Mouse (Mus musculus) left cerebral cortex, postnatal 14 days (tissue): ENCODE measurements around the gene Ccdc88b. TPM values are rescaled to one million over a fixed set of nuclear protein-coding genes. Genes with fewer than 3 reads are reported as not detected.
A peak's percentile ranks its signal among the peaks of the same experiment; 100 is the strongest.

ENCODE experiments used
- DNase-seq, 2 experiments: peaks; one replicate each; pipeline ENCODE4 v3.0.0; 2021 to 2022; ENCODE audit warnings: low spot score in 2 of 2, mixed read lengths in 1 of 2
- intact Hi-C: fragments of 180-260 bp; cut with DNase I; formaldehyde crosslinking; loops from one replicate; pipeline ENCODE4 v1.15.1; 2025
- total RNA-seq, 2 experiments: library from RNA; stranded (reverse); gene quantifications; 2 replicates each; pipeline ENCODE4 v1.2.3; 2021

Gene Ccdc88b
- total RNA-seq, 2 experiments from 2014 or later = 2.6 to 3.4 TPM

GRCm38 (mm10) chr19:6859971-6860370 is 2.0 kb upstream of the Ccdc88b start:
- DNase-seq = no peak
- intact Hi-C loops = loop anchor here (5.0 kb wide), 2 partner anchors 47 to 368 kb away; partner anchors contain the start of gene Trmt112

GRCm38 (mm10) chr19:6859032-6859651 is 1.1 kb upstream of the Ccdc88b start:
- intact Hi-C loops = loop anchor here (5.0 kb wide), 2 partner anchors 48 to 367 kb away; partner anchors contain the start of gene Trmt112
- no peak for DNase-seq

GRCm38 (mm10) chr19:6857391-6858005 is 513 bp downstream of the Ccdc88b start:
- DNase-seq = no peak
- intact Hi-C loops = loop anchor here (5.0 kb wide), 2 partner anchors 50 to 365 kb away; partner anchors contain the start of gene Trmt112

- no peak for DNase-seq
- intact Hi-C loops = loop anchor here (5.0 kb wide), 2 partner anchors 50 to 365 kb away; partner anchors contain the start of gene Trmt112
Observed at GRCm38 (mm10) chr19:6857003-6857360, 1.0 kb downstream of the Ccdc88b start.

- intact Hi-C loops = loop anchor here (5.0 kb wide), 2 partner anchors 51 to 364 kb away; partner anchors contain the start of gene Trmt112
- peak; percentile 78 to 85 for DNase-seq
Observed at GRCm38 (mm10) chr19:6856281-6857002, 1.6 kb downstream of the Ccdc88b start.

GRCm38 (mm10) chr19:6855225-6856031 is 2.6 kb downstream of the Ccdc88b start:
- intact Hi-C loops = loop anchor here (5.0 kb wide), 2 partner anchors 52 to 363 kb away; partner anchors contain the start of gene Trmt112
- DNase-seq = no peak

GRCm38 (mm10) chr19:6854658-6855057 is 3.4 kb downstream of the Ccdc88b start:
- intact Hi-C loops = loop anchor here (5.0 kb wide), 2 partner anchors 53 to 362 kb away; partner anchors contain the start of gene Trmt112
- no peak for DNase-seq

GRCm38 (mm10) chr19:6853903-6854302 is 4.1 kb downstream of the Ccdc88b start:
- DNase-seq = no peak
- intact Hi-C loops = no loop called here

GRCm38 (mm10) chr19:6852393-6853305 is 5.4 kb downstream of the Ccdc88b start:
- DNase-seq = no peak
- intact Hi-C loops = no loop called here

GRCm38 (mm10) chr19:6851497-6851896 is 6.5 kb downstream of the Ccdc88b start:
- intact Hi-C loops = no loop called here
- DNase-seq = no peak

- no peak for DNase-seq
- intact Hi-C loops = no loop called here
Observed at GRCm38 (mm10) chr19:6849506-6850068, 8.4 kb downstream of the Ccdc88b start.

- intact Hi-C loops = no loop called here
- no peak for DNase-seq
Observed at GRCm38 (mm10) chr19:6847841-6848517, 10.0 kb downstream of the Ccdc88b start.

- DNase-seq = no peak
- intact Hi-C loops = no loop called here
Observed at GRCm38 (mm10) chr19:6846050-6846449, 12.0 kb downstream of the Ccdc88b start.

GRCm38 (mm10) chr19:6842353-6842752 is 15.7 kb downstream of the Ccdc88b start:
- intact Hi-C loops = no loop called here
- DNase-seq = no peak

- no peak for DNase-seq
- intact Hi-C loops = no loop called here
Observed at GRCm38 (mm10) chr19:6841292-6841597, 16.8 kb downstream of the Ccdc88b start.

- intact Hi-C loops = no loop called here
- peak; percentile 40 to 59 for DNase-seq
Observed at GRCm38 (mm10) chr19:6840475-6841291, 17.3 kb downstream of the Ccdc88b start, which contains the start of gene Rps6ka4. Rps6ka4 (minus strand) TSS chr19:6840636.
